Mouse (Mus musculus): ENCODE data around the gene Ndufb5.
"Not testable (repeated sequence)": the region's sequence is repeated elsewhere in the genome, so short reads cannot be mapped to it uniquely, and the experiment has no call there.

The Ndufb5 gene

DNA sequence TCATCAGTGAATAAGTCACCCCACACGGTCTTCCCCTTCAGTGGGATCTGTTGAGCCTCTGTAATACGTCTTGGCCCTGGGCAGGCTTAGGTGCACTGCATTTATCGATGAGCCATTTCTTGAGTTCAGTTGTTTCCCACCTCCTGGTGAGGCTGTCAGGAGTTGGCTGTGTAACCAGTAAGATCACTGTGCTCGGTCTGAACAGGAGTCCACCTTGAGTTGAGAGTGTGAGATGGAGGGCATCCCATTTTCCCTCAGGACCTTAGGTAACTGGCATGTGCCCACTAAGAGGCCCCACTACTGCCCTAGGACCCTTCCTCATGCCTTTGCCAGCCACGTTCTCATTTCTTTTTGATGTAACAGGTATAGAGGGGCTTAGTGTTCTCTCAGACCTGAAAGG is 10.8 kb upstream of the Ndufb5 start:
- no peak for DNase-seq (ENCODE audit: extremely low spot score, low spot score)

DNA sequence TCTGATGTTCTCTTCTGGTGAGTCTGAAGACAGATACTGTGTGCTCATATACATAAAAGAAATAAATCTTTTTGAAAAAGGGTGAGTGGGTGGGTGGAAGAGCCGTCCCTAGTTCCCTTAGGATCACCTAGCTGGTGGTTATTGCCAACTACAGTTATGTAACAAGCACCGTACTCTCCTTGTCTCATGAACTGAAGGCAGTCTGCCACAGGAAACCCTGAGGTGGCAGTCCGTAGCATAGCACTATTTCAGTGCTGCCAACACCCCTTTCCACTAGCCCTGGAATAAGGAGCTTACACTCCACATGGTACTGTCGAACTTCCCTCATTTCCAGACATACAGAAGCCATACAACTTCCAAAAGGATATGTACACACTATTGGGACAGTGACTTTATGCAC is 8.9 kb upstream of the Ndufb5 start:
- DNase-seq (ENCODE audit: extremely low spot score, low spot score) = no peak

DNA sequence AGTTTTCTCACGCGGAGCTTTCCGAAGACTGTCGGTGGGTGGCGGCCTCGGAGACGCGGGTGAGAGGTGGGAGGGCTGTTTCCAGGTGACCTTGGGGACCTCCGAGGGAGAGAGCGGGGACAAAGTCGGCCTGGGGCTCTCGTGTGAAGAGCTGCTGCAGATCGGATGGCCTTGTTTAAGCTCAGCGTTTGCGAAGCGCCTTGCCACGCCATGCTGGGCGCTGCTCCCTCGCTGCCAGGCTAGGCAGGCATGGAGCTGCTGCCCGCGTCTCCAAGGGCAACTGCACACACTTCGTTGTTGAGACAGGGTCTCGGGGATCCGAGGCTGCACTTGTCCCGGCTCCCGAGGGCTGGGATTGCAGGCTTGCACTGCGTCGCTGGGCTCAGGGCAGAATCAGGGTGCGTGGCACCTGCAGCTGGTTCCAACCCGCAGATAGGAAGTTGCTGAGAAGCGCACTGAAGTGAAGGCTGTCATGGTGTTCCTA is 424 bp downstream of the Ndufb5 start, which contains the start of gene Mrpl47:
Mrpl47 (minus strand) TSS at position 434 of the 484 bp plus-strand sequence.
- no peak for DNase-seq (ENCODE audit: extremely low spot score, low spot score)

DNA sequence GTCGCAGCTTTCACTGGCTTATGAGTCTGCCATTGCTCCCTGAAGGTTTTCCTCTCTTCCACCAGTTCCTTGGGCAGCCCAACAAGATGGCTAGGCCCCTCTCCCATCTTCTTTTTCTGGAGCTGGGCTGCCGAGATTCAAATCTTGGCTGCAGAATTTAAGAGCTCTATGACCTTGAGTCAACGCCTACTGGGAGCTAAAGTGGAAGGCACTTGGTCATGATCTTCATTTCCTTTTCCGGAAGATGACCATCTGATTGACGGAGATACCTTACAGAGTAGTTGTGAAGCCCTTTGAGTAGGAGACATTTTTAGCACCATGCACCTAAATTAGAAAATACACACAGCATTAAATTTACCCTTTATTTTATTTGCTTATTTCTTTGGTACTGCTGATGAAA is 1.8 kb downstream of the Ndufb5 start:
- DNase-seq (ENCODE audit: extremely low spot score, low spot score) = no peak

DNA sequence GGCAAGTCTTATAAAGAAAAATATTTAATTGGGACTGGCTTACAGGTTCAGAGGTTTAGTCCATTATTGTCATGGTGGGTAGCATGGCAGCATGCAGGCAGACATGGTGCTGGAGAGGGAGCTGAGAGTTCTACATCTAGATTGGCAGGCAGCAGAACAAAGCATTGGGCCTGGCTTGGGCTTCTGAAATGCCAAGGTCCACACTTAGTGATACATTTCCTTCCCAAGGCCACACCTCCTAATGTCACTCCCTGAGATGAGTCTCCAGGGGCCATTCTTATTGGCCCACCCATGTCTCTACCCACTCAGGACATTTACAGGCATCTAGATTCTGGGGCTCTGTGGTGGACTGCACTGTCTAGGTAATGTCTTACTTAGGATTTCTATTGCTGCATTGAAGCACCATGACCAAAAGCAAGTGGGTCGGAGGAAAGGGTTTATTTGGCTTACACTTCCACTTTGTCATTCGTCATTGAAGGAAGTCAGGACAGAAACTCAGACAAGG is 5.5 kb downstream of the Ndufb5 start:
- DNase-seq (ENCODE audit: extremely low spot score, low spot score) = no peak

DNA sequence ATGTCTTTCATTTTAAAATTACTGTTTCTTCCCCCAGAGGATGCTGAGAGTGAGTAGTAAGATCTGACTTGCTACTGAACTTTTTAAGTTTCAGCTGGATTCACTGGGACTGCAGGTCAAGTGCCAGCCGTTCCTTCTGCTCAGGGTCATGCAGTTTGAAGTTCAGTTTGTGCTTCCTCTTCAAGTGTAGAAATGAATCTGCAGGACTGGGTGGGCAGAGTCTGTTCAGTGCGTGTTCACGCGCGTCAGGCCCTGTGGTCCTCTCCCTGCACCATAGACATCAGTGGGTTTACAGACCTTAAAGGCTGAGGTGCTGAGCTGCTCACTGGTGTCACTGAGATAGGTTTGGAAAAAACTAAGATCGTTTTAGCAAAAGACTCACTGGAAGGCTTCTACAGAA is 8.2 kb downstream of the Ndufb5 start:
- DNase-seq (ENCODE audit: extremely low spot score, low spot score) = no peak

DNA sequence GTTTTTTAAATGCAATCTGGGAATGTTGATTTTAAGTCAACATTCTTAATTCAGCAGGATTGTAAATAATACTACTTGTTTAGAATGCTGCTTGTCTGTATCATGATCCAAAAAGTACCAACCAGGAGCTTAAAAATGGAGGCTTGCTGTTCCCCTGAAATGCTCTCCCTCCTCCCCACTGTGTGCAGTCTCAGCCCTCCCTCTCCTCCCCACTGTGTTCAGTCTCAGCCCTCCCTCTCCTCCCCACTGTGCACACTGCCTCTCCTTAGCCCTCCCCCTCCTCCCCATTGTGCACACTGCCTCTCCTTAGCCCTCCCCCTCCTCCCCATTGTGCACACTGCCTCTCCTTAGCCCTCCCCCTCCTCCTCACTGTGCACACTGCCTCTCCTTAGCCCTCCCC is 8.6 kb downstream of the Ndufb5 start:
- DNase-seq (ENCODE audit: extremely low spot score, low spot score) = not testable (repeated sequence)

DNA sequence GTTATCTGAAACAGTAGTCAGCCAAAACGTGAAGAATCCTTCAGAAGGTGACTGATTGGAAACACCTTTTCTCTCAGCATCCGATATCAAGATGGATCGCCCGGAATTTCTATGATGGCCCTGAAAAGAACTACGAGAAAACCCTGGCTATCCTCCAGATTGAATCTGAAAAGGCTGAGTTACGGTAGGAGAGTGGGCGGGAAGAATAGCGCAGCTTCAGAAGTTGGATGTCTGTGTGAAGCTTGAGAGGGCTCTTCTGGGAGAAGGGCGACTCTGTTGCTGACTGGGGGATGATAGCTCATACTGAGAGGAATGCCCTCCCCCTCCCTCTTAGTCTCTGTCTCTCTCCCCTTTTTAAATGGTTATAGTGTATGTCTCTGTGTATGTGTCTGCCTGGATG is 11.6 kb downstream of the Ndufb5 start:
- no peak for DNase-seq (ENCODE audit: extremely low spot score, low spot score)

DNA sequence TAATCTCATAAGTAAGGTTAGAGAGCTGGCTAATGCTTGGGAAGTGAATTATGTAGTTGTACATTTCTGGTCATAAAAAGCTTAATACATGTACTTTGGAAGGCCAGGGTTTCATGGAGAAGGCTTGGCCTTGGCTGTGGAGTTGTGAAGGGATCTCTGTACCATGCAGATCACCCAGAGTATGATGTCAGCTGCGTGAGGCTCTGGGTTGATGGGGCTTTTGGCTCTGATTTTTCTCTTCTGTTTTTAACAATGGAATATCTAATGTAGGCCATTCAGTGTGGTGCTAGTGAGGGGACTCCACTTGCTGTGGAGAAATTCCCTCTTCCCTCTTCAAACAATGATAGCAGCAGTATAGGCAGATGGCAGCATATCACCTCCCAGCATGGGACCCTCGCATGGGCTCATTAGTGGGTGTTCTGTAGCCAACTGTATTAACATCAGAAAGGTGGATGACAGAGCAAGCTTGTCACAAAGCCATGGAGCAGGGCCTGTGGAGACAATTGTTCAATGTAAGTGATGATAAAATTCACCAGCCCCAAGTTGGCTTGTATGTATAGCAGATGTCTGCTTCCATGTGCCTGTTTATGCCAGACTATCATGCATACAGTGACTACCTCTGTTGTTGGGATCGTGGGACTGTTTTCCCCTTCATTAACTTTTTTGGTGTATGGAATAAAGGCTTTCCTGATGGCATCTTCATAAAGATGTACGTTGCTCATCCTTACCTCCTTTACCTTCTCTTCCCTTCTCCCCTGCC is 13.2 kb downstream of the Ndufb5 start:
- no peak for DNase-seq (ENCODE audit: extremely low spot score, low spot score)

DNA sequence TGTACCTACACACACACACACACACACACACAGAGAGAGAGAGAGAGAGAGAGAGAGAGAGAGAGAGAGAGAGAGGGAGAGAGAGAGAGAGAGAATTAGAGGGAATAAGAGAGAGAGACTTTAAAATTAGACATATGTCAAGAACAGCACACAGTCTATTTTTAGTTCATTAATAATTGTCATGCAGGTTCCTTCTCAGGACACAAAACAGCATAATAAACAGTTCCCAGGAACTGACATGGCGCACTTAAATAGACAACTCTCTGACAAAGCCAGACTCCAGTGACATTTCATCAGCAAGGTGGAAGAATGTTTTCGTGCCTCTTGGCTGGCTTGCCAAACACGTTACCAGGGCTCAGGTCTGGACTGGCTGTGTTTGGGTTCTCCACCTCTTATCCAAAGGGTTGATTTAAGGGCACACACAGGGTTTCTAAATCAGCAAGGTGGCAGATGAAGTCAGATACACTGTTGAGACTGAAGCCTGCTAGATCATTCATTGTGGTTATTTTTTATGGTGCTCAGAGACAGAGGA is 17.7 kb downstream of the Ndufb5 start:
- DNase-seq (ENCODE audit: extremely low spot score, low spot score) = no peak

DNA sequence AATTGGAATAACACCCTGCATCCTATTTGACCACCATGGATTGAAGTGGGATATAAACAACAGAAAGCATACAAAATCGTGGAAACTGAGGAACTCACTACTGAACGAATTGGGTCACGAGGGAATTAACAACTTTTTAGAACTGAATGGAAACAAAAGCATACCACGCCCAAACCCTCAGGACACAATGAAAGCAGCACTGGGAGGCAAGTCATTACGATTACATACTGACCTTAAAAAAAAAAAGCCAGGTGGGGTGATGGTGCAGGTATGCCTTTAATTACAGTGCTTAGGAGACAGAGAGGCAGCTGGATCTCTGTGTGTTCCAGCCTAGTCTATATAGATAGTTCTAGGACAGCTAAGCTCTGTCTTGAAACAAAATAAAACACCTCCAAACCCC is 22.4 kb downstream of the Ndufb5 start:
- DNase-seq (ENCODE audit: extremely low spot score, low spot score) = no peak

DNA sequence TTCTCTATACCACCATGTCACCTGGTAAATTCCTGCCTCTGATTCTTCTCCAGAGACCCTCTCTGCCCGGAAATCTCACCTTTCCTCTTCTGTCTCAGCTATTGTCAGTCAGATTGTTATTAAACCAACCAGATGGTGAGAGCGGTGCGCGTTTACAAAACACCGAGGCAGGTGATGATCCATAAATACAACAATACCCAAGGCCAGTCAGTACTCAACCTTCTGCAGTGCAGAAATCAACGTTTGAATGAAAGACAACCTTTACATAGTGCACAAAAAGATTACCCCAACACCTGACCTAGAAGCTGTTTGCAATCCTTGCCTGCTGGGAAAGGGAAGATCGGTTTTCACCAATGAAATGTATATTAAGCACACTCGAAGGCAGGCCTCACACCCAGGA is 26.2 kb downstream of the Ndufb5 start:
- DNase-seq (ENCODE audit: extremely low spot score, low spot score) = no peak

DNA sequence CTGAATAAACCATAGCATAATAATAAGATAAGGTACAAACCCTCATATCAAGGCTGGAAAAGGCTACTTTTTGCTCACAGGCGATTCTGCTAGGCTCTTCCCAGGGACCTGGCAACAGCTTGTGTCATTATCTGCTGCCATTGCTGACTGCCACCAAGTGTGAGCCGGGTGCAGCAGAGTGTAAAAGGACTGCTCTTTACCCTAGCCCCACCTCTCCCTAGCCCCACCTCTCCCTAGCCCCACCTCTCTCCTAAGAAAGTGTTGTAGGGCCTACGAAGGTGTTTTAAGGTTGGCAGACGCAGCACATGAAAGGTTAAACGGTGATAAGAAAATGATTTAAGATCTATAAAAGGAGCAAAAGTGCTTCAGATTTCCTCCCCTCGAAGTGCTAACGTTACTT is 27.1 kb downstream of the Ndufb5 start:
- no peak for DNase-seq (ENCODE audit: extremely low spot score, low spot score)

DNA sequence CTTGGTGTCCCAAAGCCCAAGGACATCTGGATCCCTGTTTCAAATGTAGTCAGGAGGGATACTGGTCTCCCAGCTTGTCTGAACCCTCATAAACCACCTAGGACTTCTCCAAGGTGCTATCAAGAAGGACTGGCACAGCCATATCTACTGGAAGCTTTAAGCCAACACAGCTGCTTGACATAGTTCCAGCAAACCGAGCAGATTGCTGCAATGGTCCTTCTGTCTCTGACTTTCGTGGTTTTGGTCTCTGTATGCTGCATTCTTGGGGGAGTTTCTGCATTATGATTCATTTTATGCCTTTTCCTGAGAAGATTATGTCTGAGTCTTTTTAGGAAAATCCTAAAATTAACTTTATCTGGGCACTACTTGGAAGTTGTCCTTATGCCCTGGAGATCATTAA is 34.0 kb downstream of the Ndufb5 start:
- no peak for DNase-seq (ENCODE audit: extremely low spot score, low spot score)
